Mouse (Mus musculus): ENCODE data around the gene Rbm5. TPM values are rescaled to one million over a fixed set of nuclear protein-coding genes. Genes with fewer than 3 reads are reported as not detected.

Gene Rbm5
- polyA plus RNA-seq (2015; fragmentation: Nextera tagmentation; extraction: Ambion mirVana) = 230 and 247 TPM in 2 replicates

- H3K4me1 ChIP-seq (replicated peaks) = peaks cover 23% of the 10 kb centered on the region
- H3K9ac ChIP-seq = peak within 1 kb of the TSS; percentile 89
- H3K9me3 ChIP-seq = no peaks in the 10 kb centered on the region
- H3K36me3 ChIP-seq = peaks cover 62% of the 10 kb centered on the region
- ATAC-seq (ENCODE audit: low FRiP score, low read depth) = peak; percentile 100
- WGBS = under 1% methylated on average over 59 of the region's 60 CpGs
- H3K4me2 ChIP-seq = peak within 1 kb of the TSS; percentile 79
- peak within 1 kb of the TSS; percentile 94 for H3K27ac ChIP-seq (replicated peaks)
- H3K27me3 ChIP-seq = no peaks in the 10 kb centered on the region
- H3K4me3 ChIP-seq = peak within 1 kb of the TSS; percentile 63
Measured at GRCm38 (mm10) chr9:107770374-107771290, at the start of gene Rbm5. Gene Rbm5, minus strand, starts transcription at chr9:107770996.

DNA sequence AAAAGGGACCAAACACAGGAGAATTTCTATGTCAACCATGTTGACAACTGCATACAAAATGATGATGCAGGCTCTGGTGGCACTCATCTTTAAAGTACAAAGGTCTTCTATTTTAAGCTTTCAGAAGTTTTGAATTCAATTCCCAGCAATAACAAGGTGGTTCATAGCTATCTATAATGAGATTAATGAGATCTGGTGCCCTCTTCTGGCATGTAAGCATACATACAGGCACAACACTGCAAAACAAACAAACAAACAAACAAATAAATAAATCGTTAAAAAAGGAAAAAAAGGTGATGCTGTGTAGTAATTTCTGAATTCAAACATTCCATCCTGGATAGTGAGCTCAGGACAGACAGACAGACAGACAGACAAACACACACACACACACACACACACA lies 41.3 kb upstream of the Rbm5 start:
- ATAC-seq (ENCODE audit: low FRiP score, low read depth) = no peak
- Histone ChIP-seq H3K27me3 (no peaks in the 10 kb centered on the region), H3K9ac (no peak overlapping the region), H3K4me3 (no peak overlapping the region), H3K27ac (replicated peaks) (no peak overlapping the region), H3K36me3 (peaks cover 18% of the 10 kb centered on the region; the same call in 1 of the 2 replicates), H3K4me2 (no peak overlapping the region), H3K4me1 (replicated peaks) (no peaks in the 10 kb centered on the region), H3K9me3 (no peaks in the 10 kb centered on the region)
- 96% methylated on average over 1 of the region's 1 CpGs for WGBS

GRCm38 (mm10) chr9:107810985-107811384 lies 40.2 kb upstream of the Rbm5 start:
- Histone ChIP-seq H3K9me3 (no peaks in the 10 kb centered on the region), H3K4me1 (replicated peaks) (no peaks in the 10 kb centered on the region), H3K9ac (no peak overlapping the region), H3K4me3 (no peak overlapping the region), H3K27ac (replicated peaks) (no peak overlapping the region), H3K27me3 (no peaks in the 10 kb centered on the region), H3K36me3 (peaks cover 12% of the 10 kb centered on the region; the same call in 1 of the 2 replicates), H3K4me2 (no peak overlapping the region)
- WGBS = 90% methylated on average over 2 of the region's 2 CpGs
- no peak for ATAC-seq (ENCODE audit: low FRiP score, low read depth)

- Histone ChIP-seq H3K27me3 (no peaks in the 10 kb centered on the region), H3K9me3 (no peaks in the 10 kb centered on the region), H3K4me1 (replicated peaks) (no peaks in the 10 kb centered on the region), H3K27ac (replicated peaks) (no peak overlapping the region), H3K4me3 (no peak overlapping the region), H3K9ac (no peak overlapping the region), H3K36me3 (peaks cover 49% of the 10 kb centered on the region), H3K4me2 (no peak overlapping the region)
- 86% methylated on average over 6 of the region's 6 CpGs for WGBS
- no peak for ATAC-seq (ENCODE audit: low FRiP score, low read depth)
Measured at GRCm38 (mm10) chr9:107791714-107792113, 20.9 kb upstream of the Rbm5 start.

DNA sequence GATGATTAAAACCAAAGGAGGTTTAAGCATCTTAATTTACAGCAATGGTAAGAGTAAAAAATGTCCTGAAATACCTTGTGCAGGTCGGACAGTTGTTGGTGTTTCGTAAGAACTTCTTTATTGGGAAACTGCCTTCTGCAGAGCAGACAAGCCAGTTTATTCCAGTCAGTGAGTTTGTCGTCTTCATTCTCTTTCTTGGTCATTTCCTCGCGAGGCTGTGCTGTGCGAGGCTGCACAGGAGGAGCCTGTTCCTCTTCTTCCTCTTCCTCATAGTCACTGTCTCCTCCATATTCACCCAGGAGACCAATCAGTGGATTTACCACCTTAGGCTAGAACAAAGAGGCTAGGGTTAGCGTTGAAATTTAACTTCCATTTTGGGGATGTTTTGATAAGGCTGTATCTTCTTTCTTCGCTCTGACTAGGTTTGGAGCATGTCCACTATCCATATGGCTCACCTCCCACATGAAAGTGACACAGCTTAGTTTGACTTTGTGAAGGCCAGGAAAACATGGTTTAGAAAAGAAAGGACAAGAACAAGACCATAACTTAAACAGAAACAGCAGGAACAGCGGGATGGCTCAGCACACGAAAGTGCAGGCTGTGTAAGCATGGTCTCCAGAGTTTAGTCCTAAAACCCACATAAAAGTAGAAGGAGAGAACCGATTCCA lies 11.9 kb upstream of the Rbm5 start:
- no peaks in the 10 kb centered on the region for H3K27me3 ChIP-seq
- H3K9ac ChIP-seq = no peak overlapping the region
- H3K4me1 ChIP-seq (replicated peaks) = no peaks in the 10 kb centered on the region
- H3K4me2 ChIP-seq = no peak overlapping the region
- no peak overlapping the region for H3K27ac ChIP-seq (replicated peaks)
- ATAC-seq (ENCODE audit: low FRiP score, low read depth) = no peak
- WGBS = 90% methylated on average over 11 of the region's 11 CpGs
- no peaks in the 10 kb centered on the region for H3K9me3 ChIP-seq
- peaks cover 77% of the 10 kb centered on the region for H3K36me3 ChIP-seq
- no peak overlapping the region for H3K4me3 ChIP-seq

DNA sequence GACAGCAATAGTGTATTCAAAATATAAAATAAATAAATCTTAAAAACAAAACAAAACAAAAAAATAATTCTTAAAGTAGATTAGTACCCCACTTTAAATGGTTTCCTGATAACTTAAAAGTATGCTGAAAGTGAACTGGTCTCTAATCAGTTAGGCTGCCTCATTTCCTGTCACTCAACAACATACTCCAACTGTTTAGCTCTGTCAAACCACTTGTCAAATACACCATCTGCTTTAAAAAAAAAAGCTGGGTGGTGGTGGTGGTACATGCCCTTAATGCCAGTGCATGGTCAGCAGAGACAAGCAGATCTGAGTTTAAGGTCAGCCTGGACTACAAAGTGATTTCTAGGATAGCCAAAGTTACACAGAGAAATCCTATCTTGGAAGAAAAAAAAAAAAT lies 6.0 kb upstream of the Rbm5 start:
- Histone ChIP-seq H3K4me2 (no peak overlapping the region), H3K27ac (replicated peaks) (no peak overlapping the region), H3K9ac (no peak overlapping the region), H3K36me3 (peaks cover 73% of the 10 kb centered on the region), H3K27me3 (no peaks in the 10 kb centered on the region), H3K4me1 (replicated peaks) (no peaks in the 10 kb centered on the region), H3K9me3 (no peaks in the 10 kb centered on the region), H3K4me3 (no peak overlapping the region)
- ATAC-seq (ENCODE audit: low FRiP score, low read depth) = no peak

DNA sequence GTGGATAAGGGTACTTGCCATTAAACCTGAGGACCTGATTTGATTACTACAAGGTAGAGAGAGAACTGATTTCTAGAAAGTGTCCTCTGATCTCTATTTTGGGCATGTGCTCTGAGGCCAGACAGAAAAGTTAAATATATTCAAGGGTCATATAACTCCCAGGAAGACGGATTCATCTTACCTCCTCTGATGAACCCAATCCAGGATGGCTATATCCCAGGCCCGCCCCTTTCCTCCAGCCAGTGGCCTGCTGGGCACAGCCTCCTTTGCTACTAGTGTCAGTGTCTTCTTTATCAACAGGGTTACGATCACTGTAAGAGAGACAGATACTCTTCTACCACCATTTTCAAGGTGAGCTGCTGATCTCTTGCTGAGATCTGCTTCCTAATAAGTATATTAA lies 3.6 kb upstream of the Rbm5 start:
- H3K27ac ChIP-seq (replicated peaks) = no peak overlapping the region
- H3K27me3 ChIP-seq = no peaks in the 10 kb centered on the region
- no peak overlapping the region for H3K4me3 ChIP-seq
- no peak overlapping the region for H3K4me2 ChIP-seq
- no peaks in the 10 kb centered on the region for H3K9me3 ChIP-seq
- peaks cover 10% of the 10 kb centered on the region for H3K4me1 ChIP-seq (replicated peaks)
- no peak overlapping the region for H3K9ac ChIP-seq
- WGBS = 95% methylated on average over 3 of the region's 3 CpGs
- peaks cover 49% of the 10 kb centered on the region for H3K36me3 ChIP-seq
- ATAC-seq (ENCODE audit: low FRiP score, low read depth) = no peak

GRCm38 (mm10) chr9:107771782-107772181 lies 986 bp upstream of the Rbm5 start:
- Histone ChIP-seq H3K9me3 (no peaks in the 10 kb centered on the region), H3K4me1 (replicated peaks) (peaks cover 23% of the 10 kb centered on the region), H3K4me2 (peak overlapping the region; percentile 59; the same call in 1 of the 2 replicates), H3K9ac (no peak overlapping the region), H3K36me3 (peaks cover 62% of the 10 kb centered on the region), H3K27ac (replicated peaks) (peak overlapping the region; percentile 94), H3K4me3 (no peak overlapping the region), H3K27me3 (no peaks in the 10 kb centered on the region)
- 75% methylated on average over 2 of the region's 2 CpGs for WGBS
- no peak for ATAC-seq (ENCODE audit: low FRiP score, low read depth)

DNA sequence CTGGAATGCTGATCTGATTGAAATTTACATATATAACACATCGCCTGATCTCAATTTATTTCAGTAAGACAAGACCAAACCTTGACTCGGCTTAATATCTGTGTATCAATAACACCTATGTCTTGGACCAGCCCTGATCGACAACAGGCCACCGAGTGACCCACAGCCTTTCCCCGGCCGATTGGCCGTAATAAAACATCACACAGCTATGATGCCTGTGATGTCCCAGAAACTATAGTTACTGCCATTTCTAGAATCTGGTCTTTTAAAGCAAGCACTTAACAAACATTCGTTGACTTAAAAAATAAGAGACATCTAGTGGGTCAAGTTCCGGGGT lies 791 bp downstream of the Rbm5 start:
- H3K27me3 ChIP-seq = no peaks in the 10 kb centered on the region
- peak overlapping the region; percentile 79 for H3K4me2 ChIP-seq
- peak overlapping the region; percentile 63 for H3K4me3 ChIP-seq
- peak overlapping the region; percentile 89 for H3K9ac ChIP-seq
- H3K27ac ChIP-seq (replicated peaks) = peak overlapping the region; percentile 94
- WGBS = 1% methylated on average over 9 of the region's 9 CpGs
- H3K4me1 ChIP-seq (replicated peaks) = peaks cover 23% of the 10 kb centered on the region
- H3K36me3 ChIP-seq = peaks cover 62% of the 10 kb centered on the region
- no peak for ATAC-seq (ENCODE audit: low FRiP score, low read depth)
- no peaks in the 10 kb centered on the region for H3K9me3 ChIP-seq

DNA sequence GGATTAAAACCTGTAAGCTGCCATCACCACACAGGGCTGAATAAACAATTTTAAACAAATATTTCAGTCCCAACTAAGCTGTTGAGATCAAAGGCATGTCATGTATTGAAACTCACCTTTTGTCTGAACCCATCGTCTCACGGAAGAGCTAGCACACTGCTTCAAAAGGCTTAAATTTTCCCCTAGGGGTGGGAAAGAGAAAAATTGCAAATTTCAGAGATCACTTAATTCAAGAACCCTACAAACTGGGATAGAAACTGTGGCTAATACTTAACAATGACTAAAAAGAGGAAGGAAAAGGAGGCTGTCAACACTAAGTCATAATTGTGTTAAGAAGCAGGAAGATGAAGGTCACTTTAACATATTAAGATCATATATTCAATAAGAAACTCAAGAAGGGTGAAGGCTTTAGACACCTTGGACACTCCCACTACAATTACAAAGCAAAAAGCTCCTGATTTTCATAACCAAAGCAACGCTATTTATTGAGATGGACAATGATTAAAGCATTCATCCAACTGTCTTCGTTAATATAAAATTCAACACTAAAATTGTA lies 1.3 kb downstream of the Rbm5 start:
- Histone ChIP-seq H3K27ac (replicated peaks) (peak overlapping the region; percentile 41; the same call in 1 of the 2 replicates), H3K4me3 (peak overlapping the region; percentile 63), H3K4me2 (peak overlapping the region; percentile 79), H3K9ac (peak overlapping the region; percentile 89), H3K4me1 (replicated peaks) (peaks cover 23% of the 10 kb centered on the region), H3K36me3 (peaks cover 63% of the 10 kb centered on the region), H3K27me3 (no peaks in the 10 kb centered on the region), H3K9me3 (no peaks in the 10 kb centered on the region)
- 12% methylated on average over 4 of the region's 4 CpGs for WGBS
- ATAC-seq (ENCODE audit: low FRiP score, low read depth) = no peak

DNA sequence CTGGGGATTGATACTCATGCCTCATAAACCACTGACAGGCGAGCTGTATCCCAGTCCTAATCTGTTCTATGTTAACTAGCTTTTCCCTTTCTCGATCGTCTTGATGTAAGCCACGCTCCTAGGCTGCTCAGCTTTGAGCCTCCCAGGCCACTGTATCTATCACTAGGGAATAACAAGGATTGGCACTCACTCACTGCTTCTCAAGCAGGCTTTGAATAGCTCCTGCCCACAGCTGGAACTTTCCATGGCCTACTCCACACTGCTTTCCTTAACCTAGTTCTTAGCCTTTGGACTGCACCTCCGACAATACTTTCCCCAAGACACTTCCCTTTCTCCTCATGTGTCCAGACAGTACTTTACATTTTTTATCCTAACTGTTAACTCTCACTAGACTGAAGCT lies 1.9 kb downstream of the Rbm5 start:
- 0 out of 2 replicates have a peak overlapping the region, but pooled peaks have one; percentile 10 for H3K27ac ChIP-seq (replicated peaks)
- ATAC-seq (ENCODE audit: low FRiP score, low read depth) = no peak
- 70% methylated on average over 5 of the region's 5 CpGs for WGBS
- H3K4me2 ChIP-seq = peak overlapping the region; percentile 79
- H3K36me3 ChIP-seq = peaks cover 63% of the 10 kb centered on the region
- peaks cover 23% of the 10 kb centered on the region for H3K4me1 ChIP-seq (replicated peaks)
- H3K4me3 ChIP-seq = peak overlapping the region; percentile 63
- 0 out of 2 replicates have a peak overlapping the region, but pooled peaks have one; percentile 17 for H3K9ac ChIP-seq
- no peaks in the 10 kb centered on the region for H3K27me3 ChIP-seq
- H3K9me3 ChIP-seq = no peaks in the 10 kb centered on the region

- Histone ChIP-seq H3K4me3 (no peak overlapping the region), H3K36me3 (peaks cover 88% of the 10 kb centered on the region), H3K27me3 (no peaks in the 10 kb centered on the region), H3K9me3 (no peaks in the 10 kb centered on the region), H3K4me2 (no peak overlapping the region), H3K27ac (replicated peaks) (no peak overlapping the region), H3K9ac (no peak overlapping the region), H3K4me1 (replicated peaks) (no peaks in the 10 kb centered on the region)
- WGBS = 96% methylated on average over 6 of the region's 6 CpGs
- ATAC-seq (ENCODE audit: low FRiP score, low read depth) = no peak
Measured at GRCm38 (mm10) chr9:107759593-107759992, 11.2 kb downstream of the Rbm5 start.

Data from hindbrain, embryonic 15.5 days (tissue).